Mouse (Mus musculus): ENCODE results near the gene Tomm40.

DNA sequence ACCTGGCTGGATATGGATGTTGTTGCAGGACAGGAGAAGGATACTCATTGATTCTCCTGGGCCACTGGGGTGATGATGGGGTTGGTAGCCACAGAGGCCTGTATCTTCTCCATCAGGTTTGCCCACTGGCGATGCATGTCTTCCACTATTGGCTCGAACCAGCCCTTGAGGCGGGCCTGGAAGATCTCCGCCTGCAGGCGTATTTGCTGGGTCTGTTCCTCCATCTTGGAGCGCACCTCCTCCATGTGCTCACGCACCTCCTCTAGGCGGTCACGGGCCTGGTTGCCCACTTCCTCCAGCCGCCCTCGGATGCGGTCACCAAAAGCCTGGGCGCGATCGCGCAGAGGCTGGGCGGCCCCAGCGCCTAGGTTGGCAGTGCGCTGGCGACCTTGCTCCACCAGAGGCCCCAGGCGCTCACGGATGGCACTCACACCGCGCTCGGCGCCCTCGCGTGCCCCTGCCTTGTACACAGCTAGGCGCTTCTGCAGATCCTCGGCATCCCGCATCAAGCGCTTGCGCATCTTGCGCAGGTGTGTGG is 18.8 kb downstream of the Tomm40 start:
- no peak for TF ChIP-seq GATA1 (IDR thresholded peaks at IDR 0.05; ENCODE audit: borderline replicate concordance, low read length)
- no peak for TF ChIP-seq FLI1 (IDR thresholded peaks at IDR 0.05; ENCODE audit: low read length)

Measured in megakaryocyte, embryonic 14.5 days (primary cell).